Mouse (Mus musculus) forebrain, embryonic 10.5 days (tissue): Measurements from ENCODE around the gene Tatdn2. TPM values are rescaled to one million over a fixed set of nuclear protein-coding genes. Genes with fewer than 3 reads are reported as not detected.
A peak's percentile ranks its signal among the peaks of the same experiment; 100 is the strongest.

Experiments
- DNase-seq: peaks from one replicate; pipeline ENCODE4 v3.0.0-alpha.2; 2017; ENCODE audit warnings: low spot score; ENCODE audit errors: extremely low spot score
- H3K27ac ChIP-seq: fragments of 300-500 bp; sonication (generic); 2 replicates; pipeline ENCODE4 v1.5.1; 2016; ENCODE audit warnings: mild to moderate bottlenecking
- H3K27me3 ChIP-seq: fragments of 300-500 bp; sonication (generic); 2 replicates; pipeline ENCODE4 v1.6.1; 2016; ENCODE audit warnings: mild to moderate bottlenecking; ENCODE audit not compliant: poor library complexity, severe bottlenecking
- H3K36me3 ChIP-seq: fragments of 300-500 bp; sonication (generic); replicated peaks from 2 replicates; pipeline ENCODE4 v1.6.1; 2016; ENCODE audit warnings: mild to moderate bottlenecking, moderate library complexity
- H3K4me1 ChIP-seq: fragments of 300-500 bp; sonication (generic); 2 replicates; pipeline ENCODE4 v1.6.1; 2016
- H3K4me3 ChIP-seq: fragments of 300-500 bp; sonication (generic); 2 replicates; pipeline ENCODE4 v1.5.1; 2016; ENCODE audit warnings: mild to moderate bottlenecking, moderate library complexity
- H3K9me3 ChIP-seq: fragments of 300-500 bp; sonication (generic); 2 replicates; pipeline ENCODE4 v1.6.1; 2016; ENCODE audit warnings: mild to moderate bottlenecking, moderate library complexity
- WGBS: fragments of 180-500 bp; shearing (Covaris S2); methylation state at CpG from one replicate; pipeline ENCODE4 v1.1.7; 2016; 5-methylcytosine and 5-hydroxymethylcytosine counted together
- microRNA-seq: library from miRNA; unstranded; fragments of <30 nt; microRNA quantifications from one replicate; pipeline ENCODE4, GENCODE M21; 2017
- polyA plus RNA-seq: library from polyadenylated mRNA; unstranded; fragments of >200 nt; fragmentation: Nextera tagmentation; extraction: Ambion mirVana; gene quantifications from 2 replicates; pipeline ENCODE4 v1.2.1, GENCODE M21; 2016

Gene Tatdn2
- polyA plus RNA-seq, 1 experiment from 2014 or later, result 0.62 TPM

DNA sequence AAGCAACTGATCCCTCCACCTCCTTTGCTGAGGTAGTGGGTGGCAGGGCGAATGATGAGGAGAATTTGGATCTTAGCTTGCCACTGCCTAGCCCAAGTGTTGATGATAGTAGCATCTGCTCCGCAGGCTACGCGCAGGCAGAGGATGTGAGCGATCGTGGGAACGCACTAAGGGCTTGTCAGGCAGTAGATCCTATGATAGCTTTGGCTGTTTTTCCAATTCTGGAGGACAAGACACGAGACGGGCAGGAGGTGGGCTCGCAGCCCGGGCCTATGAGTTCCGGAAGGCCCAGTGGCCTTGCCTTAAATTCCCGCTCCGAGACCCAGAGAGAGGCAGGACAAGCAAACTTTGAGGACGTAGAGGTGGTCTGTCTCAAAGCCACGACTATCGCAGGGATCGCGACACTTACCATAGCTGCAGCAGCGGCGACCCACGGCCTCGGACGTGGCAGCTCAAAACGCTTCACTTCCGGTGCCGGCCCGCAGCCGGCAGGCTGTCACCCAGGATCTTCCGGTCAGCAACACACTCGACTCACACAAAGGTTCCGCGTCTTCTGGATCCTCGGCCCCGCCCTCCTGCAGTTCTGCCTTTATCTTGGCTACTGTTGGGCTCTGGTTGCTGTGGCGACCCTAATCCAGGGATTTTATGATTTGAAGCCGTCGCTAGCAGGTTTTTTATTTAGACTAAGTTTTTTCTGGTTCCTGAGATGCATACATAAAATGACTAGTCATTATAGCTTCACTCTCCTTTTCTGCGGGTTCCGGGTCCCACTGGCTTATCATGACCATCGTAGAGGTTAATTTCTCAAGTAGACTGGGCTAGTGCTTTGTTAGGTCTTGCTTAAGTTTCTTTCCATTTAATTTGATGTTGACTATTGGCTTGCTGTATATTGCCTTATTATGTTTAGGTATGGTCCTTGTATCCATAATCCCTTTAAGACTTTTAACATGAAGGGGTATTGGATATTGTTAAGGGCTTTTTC, 43.7 kb downstream of the Tatdn2 start, which contains the start of gene Sec13:
Gene Sec13 (minus strand): TSS at position 508 of the 982 bp plus-strand sequence.
- Histone ChIP-seq H3K9me3 (no peaks in the 10 kb centered on the region), H3K4me1 (peaks cover 17% of the 10 kb centered on the region), H3K27me3 (no peaks in the 10 kb centered on the region), H3K27ac (peak within 1 kb of the TSS; percentile 90), H3K36me3 (peaks cover 32% of the 10 kb centered on the region), H3K4me3 (peak within 1 kb of the TSS; percentile 93)
- DNase-seq, result peak; percentile 91
- 7% methylated on average over 41 of the region's 41 CpGs for WGBS

DNA sequence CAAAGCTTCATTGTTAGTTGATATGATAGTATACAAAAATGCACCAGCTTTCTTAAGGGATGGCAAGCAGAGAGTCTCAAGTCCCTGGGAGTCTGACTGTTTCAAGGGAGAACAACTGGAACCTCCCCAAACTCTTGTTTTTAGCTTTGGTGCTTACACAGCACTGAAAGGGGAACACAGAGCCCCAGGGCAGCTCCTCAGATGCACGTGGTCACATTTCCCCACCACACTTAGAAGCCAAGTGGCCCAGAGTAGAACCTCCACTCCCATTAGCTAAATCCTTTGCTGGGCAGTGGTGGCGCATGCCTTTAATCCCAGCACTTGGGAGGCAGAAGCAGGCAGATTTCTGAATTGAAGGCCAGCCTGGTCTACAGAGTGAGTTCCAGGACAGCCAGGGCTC, 44.6 kb downstream of the Tatdn2 start:
- Histone ChIP-seq H3K4me1 (peaks cover 17% of the 10 kb centered on the region), H3K4me3 (no peak overlapping the region), H3K36me3 (peaks cover 23% of the 10 kb centered on the region), H3K9me3 (no peaks in the 10 kb centered on the region), H3K27me3 (no peaks in the 10 kb centered on the region), H3K27ac (no peak overlapping the region)
- 69% methylated on average over 2 of the region's 2 CpGs for WGBS
- DNase-seq, result no peak

DNA sequence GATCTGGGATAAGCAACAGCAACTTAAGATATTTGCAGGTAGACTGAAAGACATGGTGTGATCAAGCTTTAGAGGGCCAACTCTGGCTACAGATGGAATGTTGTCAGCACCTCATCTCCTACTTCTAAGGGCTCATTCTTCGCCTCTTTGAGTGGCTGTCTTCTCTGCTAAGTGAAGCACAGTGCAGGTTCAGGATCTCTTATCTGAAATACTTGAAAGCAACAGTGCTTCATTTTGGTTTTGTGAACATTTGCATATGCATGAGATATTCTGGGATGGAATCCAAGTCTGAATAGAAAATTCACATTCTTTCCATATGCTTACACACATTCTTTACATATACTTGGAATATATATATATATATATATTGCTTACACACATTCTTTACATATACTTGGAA, 45.5 kb downstream of the Tatdn2 start:
- H3K27me3 ChIP-seq, result peaks cover 2% of the 10 kb centered on the region
- H3K36me3 ChIP-seq, result peaks cover 14% of the 10 kb centered on the region
- H3K4me3 ChIP-seq, result no peak overlapping the region
- WGBS, result 94% methylated on average over 1 of the region's 1 CpGs
- H3K9me3 ChIP-seq, result no peaks in the 10 kb centered on the region
- no peak overlapping the region for H3K27ac ChIP-seq
- H3K4me1 ChIP-seq, result peaks cover 17% of the 10 kb centered on the region
- no peak for DNase-seq

DNA sequence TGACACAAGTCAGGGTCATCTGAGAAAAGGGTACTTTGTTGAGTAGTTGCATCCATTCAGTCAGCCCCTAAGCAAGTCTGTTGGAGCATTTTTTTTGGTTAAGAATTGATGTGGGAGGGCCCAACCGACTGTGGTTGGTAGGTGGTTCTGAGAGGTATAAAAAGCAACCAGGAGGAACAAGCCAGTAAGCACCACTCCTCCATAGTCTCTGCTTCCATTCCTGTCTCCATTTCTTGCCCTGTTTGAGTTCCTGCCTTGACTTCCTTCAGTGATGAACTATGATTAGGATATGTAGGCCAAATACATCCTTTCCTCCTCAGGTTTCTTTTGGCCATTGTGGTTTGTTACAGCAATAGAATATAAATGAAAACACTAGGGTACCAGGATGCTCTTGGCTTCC, 46.3 kb downstream of the Tatdn2 start:
- 42% methylated on average over 1 of the region's 1 CpGs for WGBS

DNA sequence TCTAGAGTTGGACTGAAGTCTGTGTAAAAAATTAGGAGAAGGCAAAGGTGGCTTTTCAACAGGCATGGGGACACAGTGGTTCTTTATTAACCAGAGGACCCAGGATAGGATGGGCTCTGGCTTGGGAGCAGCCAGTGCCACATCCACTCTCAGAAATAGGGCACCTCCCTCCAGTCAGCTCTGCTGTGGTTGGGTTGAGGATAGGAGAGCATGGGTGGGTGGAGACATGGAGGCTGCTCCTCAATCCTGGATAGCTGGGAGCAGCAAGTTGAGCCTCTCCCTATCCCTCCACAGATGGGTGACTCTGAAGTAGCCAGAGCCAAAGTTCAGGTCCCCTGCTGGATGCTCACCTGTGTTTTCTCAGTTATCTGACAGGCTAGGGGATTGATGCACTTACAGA, 48.3 kb downstream of the Tatdn2 start:
- DNase-seq, result no peak
- H3K27ac ChIP-seq, result no peak overlapping the region
- H3K9me3 ChIP-seq, result no peaks in the 10 kb centered on the region
- H3K36me3 ChIP-seq, result no peaks in the 10 kb centered on the region
- H3K27me3 ChIP-seq, result peaks cover 25% of the 10 kb centered on the region
- H3K4me1 ChIP-seq, result peaks cover 19% of the 10 kb centered on the region
- no peak overlapping the region for H3K4me3 ChIP-seq

More for the DNA sequence above, 46.3 kb downstream of the Tatdn2 start:
- H3K9me3 ChIP-seq, result no peaks in the 10 kb centered on the region
- peaks cover 6% of the 10 kb centered on the region for H3K27me3 ChIP-seq
- no peak overlapping the region for H3K27ac ChIP-seq
- peaks cover 17% of the 10 kb centered on the region for H3K4me1 ChIP-seq
- H3K4me3 ChIP-seq, result no peak overlapping the region
- H3K36me3 ChIP-seq, result peaks cover 6% of the 10 kb centered on the region
- no peak for DNase-seq

DNA sequence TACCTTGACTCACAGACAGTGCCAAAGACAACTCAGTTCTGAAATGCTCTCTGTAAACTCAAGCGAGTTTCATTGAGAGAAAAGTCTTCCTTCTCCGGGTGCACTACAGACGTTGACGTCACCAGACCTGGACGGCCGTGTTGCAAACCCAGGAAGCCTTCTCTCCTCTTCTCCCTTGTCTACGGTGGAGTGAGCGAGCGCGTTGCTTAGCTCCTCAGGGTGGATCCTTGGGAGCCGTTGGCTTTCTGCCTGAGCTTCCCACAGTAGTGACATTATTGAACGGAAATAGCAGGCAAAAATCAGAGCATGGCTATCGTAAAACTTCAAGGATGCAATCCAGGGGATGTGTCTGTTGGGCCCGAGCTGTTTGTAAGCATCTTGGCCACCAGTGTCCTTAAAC, 50.4 kb downstream of the Tatdn2 start:
- Histone ChIP-seq H3K36me3 (no peaks in the 10 kb centered on the region), H3K27me3 (peaks cover 29% of the 10 kb centered on the region), H3K4me1 (peaks cover 13% of the 10 kb centered on the region), H3K9me3 (no peaks in the 10 kb centered on the region), H3K4me3 (no peak overlapping the region), H3K27ac (no peak overlapping the region)
- 92% methylated on average over 14 of the region's 14 CpGs for WGBS
- DNase-seq, result no peak

DNA sequence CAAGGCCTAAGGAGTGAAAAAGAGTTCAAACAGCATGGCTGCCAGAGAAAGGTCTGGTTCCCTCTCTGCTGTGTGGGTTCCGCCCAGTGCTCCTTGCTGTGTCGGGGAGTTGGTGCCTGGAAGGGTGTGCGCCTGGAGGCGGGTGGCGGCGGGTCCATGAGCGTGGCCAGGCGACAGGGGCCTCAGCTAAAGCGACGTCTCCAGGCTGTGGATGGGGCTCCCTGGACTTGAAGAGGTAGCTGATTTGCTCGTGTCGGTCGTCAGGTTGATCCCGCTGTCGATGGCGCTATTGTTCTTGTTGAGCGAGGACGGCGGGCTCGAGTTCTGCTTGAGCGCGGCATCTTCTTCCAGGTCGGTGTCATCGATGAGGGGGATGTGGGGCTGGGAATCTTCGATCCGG, 51.5 kb downstream of the Tatdn2 start:
- no peak for DNase-seq
- WGBS, result 39% methylated on average over 26 of the region's 26 CpGs
- no peaks in the 10 kb centered on the region for H3K36me3 ChIP-seq
- peak overlapping the region; percentile 52; the same call in 1 of the 2 replicates for H3K27ac ChIP-seq
- H3K4me3 ChIP-seq, result peak overlapping the region; percentile 29; the same call in 1 of the 2 replicates
- H3K9me3 ChIP-seq, result no peaks in the 10 kb centered on the region
- H3K4me1 ChIP-seq, result peaks cover 13% of the 10 kb centered on the region
- H3K27me3 ChIP-seq, result peaks cover 29% of the 10 kb centered on the region

DNA sequence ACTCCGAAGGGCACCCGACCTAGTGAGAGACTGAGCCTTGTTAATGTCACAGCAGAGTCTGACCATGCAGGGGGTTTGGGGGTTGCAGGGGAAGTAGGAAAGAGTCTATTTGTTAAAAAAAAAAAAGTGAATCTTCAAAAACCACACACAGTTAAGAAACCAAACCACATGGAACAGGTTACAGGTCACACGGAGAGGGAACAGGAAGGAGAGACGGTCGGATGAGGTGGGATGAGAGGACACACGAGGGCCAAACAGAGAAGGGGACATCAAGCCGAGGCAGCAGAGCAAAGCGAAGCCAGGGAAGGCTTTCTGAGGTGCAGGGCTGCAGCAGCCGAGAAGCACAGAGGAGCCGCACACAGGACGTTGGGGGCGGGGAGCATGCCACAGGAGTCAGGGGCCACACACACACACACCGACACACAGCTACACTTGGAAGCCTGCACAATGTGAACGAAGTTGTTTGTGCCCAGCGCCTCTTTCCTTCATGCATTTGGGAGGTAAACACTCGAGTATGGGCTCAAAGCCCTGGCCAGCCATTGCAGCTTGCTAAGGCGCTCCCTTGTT, 52.4 kb downstream of the Tatdn2 start:
- Histone ChIP-seq H3K9me3 (no peaks in the 10 kb centered on the region), H3K36me3 (no peaks in the 10 kb centered on the region), H3K4me3 (no peak overlapping the region), H3K4me1 (peaks cover 13% of the 10 kb centered on the region), H3K27ac (no peak overlapping the region), H3K27me3 (peaks cover 29% of the 10 kb centered on the region)
- no peak for DNase-seq
- WGBS, result 57% methylated on average over 17 of the region's 17 CpGs

Small RNAs within 50 kb of the gene (microRNA-seq; reads per million reads assigned to microRNA genes)
- gene Mir7042, result 2.4 reads per million

Other genes with a start within 250 kb of the Tatdn2 start
- gene Il17re, start 238.6 kb upstream of the Tatdn2 start, polyA plus RNA-seq, result 0.73 and 1.3 TPM in 2 replicates
- 2.5 and 2.7 TPM in 2 replicates for gene Il17rc, start 225.6 kb upstream of the Tatdn2 start, polyA plus RNA-seq
- gene Creld1, start 213.8 kb upstream of the Tatdn2 start, polyA plus RNA-seq, result 31.1 and 33.2 TPM in 2 replicates
- gene Prrt3, start 195.1 kb upstream of the Tatdn2 start, polyA plus RNA-seq, result 2.1 and 2.8 TPM in 2 replicates
- 75.0 and 78.5 TPM in 2 replicates for gene Emc3, start 165.4 kb upstream of the Tatdn2 start, polyA plus RNA-seq
- 20.7 and 25.0 TPM in 2 replicates for gene Fancd2, start 165.4 kb upstream of the Tatdn2 start, polyA plus RNA-seq
- not detected in 2 replicates for gene Fancd2os, start 96.3 kb upstream of the Tatdn2 start, polyA plus RNA-seq
- 200 and 203 TPM in 2 replicates for gene Brk1, start 92.3 kb upstream of the Tatdn2 start, polyA plus RNA-seq
- 41.4 and 42.4 TPM in 2 replicates for gene Vhl, start 73.1 kb upstream of the Tatdn2 start, polyA plus RNA-seq
- 3.8 and 3.9 TPM in 2 replicates for gene Irak2, start 58.6 kb upstream of the Tatdn2 start, polyA plus RNA-seq
- gene Ghrl, start 22.8 kb downstream of the Tatdn2 start, polyA plus RNA-seq, result not detected in 2 replicates
- 282 and 289 TPM in 2 replicates for gene Sec13, start 43.7 kb downstream of the Tatdn2 start, polyA plus RNA-seq